Mouse (Mus musculus) lung, postnatal 0 days (tissue): ENCODE results near the gene Pink1. TPM values are rescaled to one million over a fixed set of nuclear protein-coding genes. Genes with fewer than 3 reads are reported as not detected.

Experiments
- ATAC-seq: fragments of 200-750 bp; cut with Nextera tagmentation; 2 replicates; pipeline ENCODE4 v1.8.0; 2017; ENCODE audit warnings: moderate library complexity
- DNase-seq: peaks from one replicate; pipeline ENCODE4 v3.0.0-alpha.2; 2016; ENCODE audit warnings: low spot score
- H3K27ac ChIP-seq: fragments of 300-500 bp; sonication (generic); 2 replicates; pipeline ENCODE4 v1.5.1; 2014; ENCODE audit warnings: antibody characterized with exemption, mild to moderate bottlenecking, low read length, mixed read lengths
- H3K27me3 ChIP-seq: fragments of 300-500 bp; sonication (generic); replicated peaks from 2 replicates; pipeline ENCODE4 v1.6.1; 2014; ENCODE audit warnings: low read length, mixed read lengths; ENCODE audit not compliant: insufficient read depth
- H3K36me3 ChIP-seq: fragments of 300-500 bp; sonication (generic); 2 replicates; pipeline ENCODE4 v1.6.1; 2014; ENCODE audit warnings: low read length, mixed read lengths; ENCODE audit not compliant: insufficient read depth
- H3K4me1 ChIP-seq: fragments of 300-500 bp; sonication (generic); 2 replicates; pipeline ENCODE4 v1.6.1; 2014; ENCODE audit warnings: antibody characterized with exemption, low read depth, low read length, mixed read lengths; ENCODE audit not compliant: insufficient read depth
- H3K4me2 ChIP-seq: fragments of 300-500 bp; sonication (generic); replicated peaks from 2 replicates; pipeline ENCODE4 v1.6.1; 2014; ENCODE audit warnings: low read depth, mild to moderate bottlenecking, low read length, moderate library complexity, mixed read lengths
- H3K4me3 ChIP-seq: fragments of 300-500 bp; sonication (generic); 2 replicates; pipeline ENCODE4 v1.5.1; 2014; ENCODE audit warnings: low read depth, low read length
- H3K9ac ChIP-seq: fragments of 300-500 bp; sonication (generic); replicated peaks from 2 replicates; pipeline ENCODE4 v1.6.1; 2014; ENCODE audit warnings: low read depth, mild to moderate bottlenecking
- H3K9me3 ChIP-seq: fragments of 300-500 bp; sonication (generic); 2 replicates; pipeline ENCODE4 v1.6.1; 2016; ENCODE audit warnings: low read length, mixed read lengths
- CTCF ChIP-seq: IDR thresholded peaks from 2 replicates; pipeline ENCODE4 v1.5.1; 2016; ENCODE audit warnings: antibody characterized with exemption, mild to moderate bottlenecking
- EP300 ChIP-seq: IDR thresholded peaks from 2 replicates; pipeline ENCODE4 v1.6.1; 2016; ENCODE audit warnings: antibody characterized with exemption, mild to moderate bottlenecking, control low read depth
- WGBS: fragments of 180-500 bp; shearing (Covaris S2); extraction: QIAGEN DNeasy Blood & Tissue Kit; methylation state at CpG from one replicate; pipeline ENCODE4 v1.1.7; 2014; 5-methylcytosine and 5-hydroxymethylcytosine counted together
- polyA plus RNA-seq: library from polyadenylated mRNA; unstranded; fragments of >200 nt; fragmentation: Nextera tagmentation; extraction: Ambion mirVana; gene quantifications from 2 replicates; pipeline ENCODE4 v1.2.1, GENCODE M21; 2015

Gene Pink1
- polyA plus RNA-seq, 1 experiment from 2014 or later, result 129 TPM

- TF ChIP-seq CTCF, result no peak
- TF ChIP-seq EP300, result no peak
- DNase-seq, result peak; percentile 45
- H3K36me3 ChIP-seq, result no peaks in the 10 kb centered on the region
- ATAC-seq, result peak; percentile 80
- 62% methylated on average over 9 of the region's 9 CpGs for WGBS
- no peak overlapping the region for H3K4me3 ChIP-seq
- no peaks in the 10 kb centered on the region for H3K4me1 ChIP-seq
- no peaks in the 10 kb centered on the region for H3K9me3 ChIP-seq
- H3K27me3 ChIP-seq, result no peaks in the 10 kb centered on the region
- H3K4me2 ChIP-seq, result no peak overlapping the region
- H3K27ac ChIP-seq, result no peak overlapping the region
- no peak overlapping the region for H3K9ac ChIP-seq
Observed at GRCm38 (mm10) chr4:138344891-138345545, 18.9 kb upstream of the Pink1 start.

- no peak for ATAC-seq
- no peak for DNase-seq
- H3K9ac ChIP-seq, result no peak overlapping the region
Observed at GRCm38 (mm10) chr4:138343341-138343837, 17.3 kb upstream of the Pink1 start.

GRCm38 (mm10) chr4:138342778-138343177, 16.7 kb upstream of the Pink1 start:
- Histone ChIP-seq H3K27ac (no peak overlapping the region), H3K9me3 (no peaks in the 10 kb centered on the region), H3K27me3 (no peaks in the 10 kb centered on the region), H3K4me1 (no peaks in the 10 kb centered on the region), H3K4me2 (no peak overlapping the region), H3K4me3 (no peak overlapping the region), H3K36me3 (no peaks in the 10 kb centered on the region), H3K9ac (no peak overlapping the region)
- TF ChIP-seq CTCF (no peak), EP300 (no peak)
- DNase-seq (no peak), ATAC-seq (no peak)
- WGBS, result 65% methylated on average over 6 of the region's 6 CpGs

More at GRCm38 (mm10) chr4:138343341-138343837, 17.3 kb upstream of the Pink1 start:
- 55% methylated on average over 10 of the region's 10 CpGs for WGBS
- Histone ChIP-seq H3K36me3 (no peaks in the 10 kb centered on the region), H3K4me1 (no peaks in the 10 kb centered on the region), H3K4me2 (no peak overlapping the region), H3K27me3 (no peaks in the 10 kb centered on the region), H3K9me3 (no peaks in the 10 kb centered on the region), H3K4me3 (no peak overlapping the region), H3K27ac (no peak overlapping the region)
- TF ChIP-seq EP300 (no peak), CTCF (no peak)

GRCm38 (mm10) chr4:138342048-138342447, 15.9 kb upstream of the Pink1 start:
- H3K4me1 ChIP-seq, result no peaks in the 10 kb centered on the region
- DNase-seq (no peak), ATAC-seq (no peak)
- no peak overlapping the region for H3K4me2 ChIP-seq
- no peaks in the 10 kb centered on the region for H3K27me3 ChIP-seq
- H3K9me3 ChIP-seq, result no peaks in the 10 kb centered on the region
- H3K9ac ChIP-seq, result no peak overlapping the region
- no peak overlapping the region for H3K4me3 ChIP-seq
- WGBS, result 64% methylated on average over 7 of the region's 7 CpGs
- no peak overlapping the region for H3K27ac ChIP-seq
- no peaks in the 10 kb centered on the region for H3K36me3 ChIP-seq
- TF ChIP-seq EP300, result no peak
- TF ChIP-seq CTCF, result no peak

- Histone ChIP-seq H3K9me3 (no peaks in the 10 kb centered on the region), H3K36me3 (no peaks in the 10 kb centered on the region), H3K9ac (no peak overlapping the region), H3K4me3 (no peak overlapping the region), H3K4me1 (no peaks in the 10 kb centered on the region), H3K27ac (no peak overlapping the region), H3K27me3 (no peaks in the 10 kb centered on the region), H3K4me2 (no peak overlapping the region)
- no peak for TF ChIP-seq EP300
- TF ChIP-seq CTCF, result no peak
- WGBS, result 56% methylated on average over 8 of the region's 8 CpGs
- ATAC-seq, result no peak
- DNase-seq, result no peak
Observed at GRCm38 (mm10) chr4:138341393-138341792, 15.3 kb upstream of the Pink1 start.

GRCm38 (mm10) chr4:138339963-138340362, 13.9 kb upstream of the Pink1 start:
- Histone ChIP-seq H3K4me2 (no peak overlapping the region), H3K9ac (no peak overlapping the region), H3K27ac (no peak overlapping the region), H3K9me3 (no peaks in the 10 kb centered on the region), H3K4me3 (no peak overlapping the region), H3K27me3 (no peaks in the 10 kb centered on the region), H3K36me3 (no peaks in the 10 kb centered on the region), H3K4me1 (no peaks in the 10 kb centered on the region)
- WGBS, result 24% methylated on average over 4 of the region's 4 CpGs
- DNase-seq, result peak; percentile 38
- ATAC-seq, result no peak
- TF ChIP-seq EP300 (no peak), CTCF (peak; percentile 73)
